Mouse (Mus musculus): ENCODE measurements around the gene Mogs.

DNA sequence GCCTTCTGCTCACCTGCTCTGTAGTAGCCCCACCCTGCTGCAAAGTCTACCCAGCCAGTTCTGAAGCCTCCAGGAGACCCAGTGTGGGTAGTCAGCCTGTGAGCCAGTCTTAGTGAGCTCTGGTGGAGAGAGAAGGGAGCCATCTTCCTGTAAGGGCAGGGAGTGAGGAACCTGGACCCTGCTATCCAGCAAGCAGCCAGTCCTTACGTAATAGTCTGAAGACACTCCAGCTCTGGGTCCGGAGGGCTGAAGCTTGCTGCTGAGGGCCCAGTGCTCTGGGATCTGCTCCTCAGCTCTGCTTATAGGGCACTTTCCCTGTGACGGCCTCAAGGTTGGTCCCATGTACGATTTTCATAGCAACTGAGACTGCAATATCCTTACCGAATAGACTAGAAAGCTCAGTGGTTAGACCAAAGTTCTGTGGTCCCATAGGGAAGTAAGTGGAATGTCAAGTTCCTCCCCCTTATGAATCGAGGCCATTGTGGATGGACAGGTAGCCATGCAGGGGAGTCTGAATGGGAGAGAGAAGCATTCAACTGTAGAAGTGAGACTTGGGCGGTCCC lies 19.7 kb downstream of the Mogs start, which contains the start of gene Rtkn:
- TF ChIP-seq BHLHE40 (IDR thresholded peaks at IDR 0.05; ENCODE audit: low read depth, low read length) (no peak), CHD1 (IDR thresholded peaks at IDR 0.05; ENCODE audit: low read depth, low read length) (no peak), MAX (IDR thresholded peaks at IDR 0.05; ENCODE audit: low read length) (no peak), POLR2A (IDR thresholded peaks at IDR 0.05; ENCODE audit: low read depth, low read length) (no peak), ZMIZ1 (IDR thresholded peaks at IDR 0.05; ENCODE audit: low read depth, low read length) (no peak), MYC (IDR thresholded peaks at IDR 0.05; ENCODE audit: low read depth, low read length) (no peak), JUND (conservative IDR thresholded peaks at IDR 0.05; ENCODE audit: low read depth, low read length) (no peak), ELF1 (IDR thresholded peaks at IDR 0.05; ENCODE audit: low read depth, low read length) (no peak), CTCF (conservative IDR thresholded peaks at IDR 0.05 in 1 of 2, IDR thresholded peaks at IDR 0.05 in 1 of 2; ENCODE audit: low read depth in 2 of 2, low read length in 2 of 2) (no peak), SMC3 (IDR thresholded peaks at IDR 0.05; ENCODE audit: low read depth, low read length) (no peak)

Data from CH12.LX (cell line).